ENCODE assay signal across 14 mouse cellular contexts in genomic region chr3:53376864-53377447, GRCm38 (mm10).
DNase-seq lines count a peak whose midpoint lies in the region; ATAC-seq and TF ChIP-seq lines count a peak whose summit lies in the region.
"Had no signal": no experiment of that assay in that cellular context is flagged by ENCODE, and none has a peak within 500 bp of the region (broad histone marks: within the 10 kb centered on the region; RNA-seq: fewer than 3 reads in every experiment).

No protein-coding gene starts in this region.

- peak; percentile 70 for ATAC-seq in forebrain, embryonic 15.5 days (replicated peaks)
- no peak for ATAC-seq in forebrain, embryonic 11.5 days (replicated peaks; ENCODE audit: low FRiP score)
- no peak for ATAC-seq in monocyte, adult 5-6 weeks (replicated peaks; ENCODE audit: insufficient number of reproducible peaks, low FRiP score, low TSS enrichment, poor library complexity, severe bottlenecking)
- no peak for ATAC-seq in liver, embryonic 12.5 days

- H3K27ac ChIP-seq in forebrain, embryonic 15.5 days (replicated peaks): peak overlapping the region; percentile 46; the same call in 1 of the 2 replicates
- no peak overlapping the region for H3K27ac ChIP-seq in forebrain, embryonic 11.5 days (ENCODE audit: low read depth, low read length)
- peak overlapping the region; percentile 8; the same call in 1 of the 2 replicates for H3K27ac ChIP-seq in olfactory bulb, adult 2 months (ENCODE audit: insufficient read depth, low read depth, low read length)
- H3K27ac ChIP-seq in liver, embryonic 12.5 days: no peak overlapping the region
- H3K27ac ChIP-seq: embryonic facial prominence, embryonic 12.5 days; kidney, postnatal 0 days; stomach, embryonic 15.5 days had no signal

- H3K27me3 ChIP-seq in forebrain, embryonic 15.5 days: no peaks in the 10 kb centered on the region
- no peaks in the 10 kb centered on the region for H3K27me3 ChIP-seq in forebrain, embryonic 11.5 days (ENCODE audit: control insufficient read depth, insufficient read depth, low read length)
- no peaks in the 10 kb centered on the region for H3K27me3 ChIP-seq in liver, embryonic 12.5 days (replicated peaks)
- H3K27me3 ChIP-seq: embryonic facial prominence, embryonic 12.5 days; stomach, embryonic 15.5 days had no signal

- H3K36me3 ChIP-seq in forebrain, embryonic 15.5 days: no peaks in the 10 kb centered on the region
- H3K36me3 ChIP-seq in forebrain, embryonic 11.5 days (ENCODE audit: control insufficient read depth, insufficient read depth, low read length): no peaks in the 10 kb centered on the region
- H3K36me3 ChIP-seq in liver, embryonic 12.5 days: no peaks in the 10 kb centered on the region
- H3K36me3 ChIP-seq: embryonic facial prominence, embryonic 12.5 days; stomach, embryonic 15.5 days had no signal

- no peaks in the 10 kb centered on the region for H3K9me3 ChIP-seq in forebrain, embryonic 15.5 days
- no peaks in the 10 kb centered on the region for H3K9me3 ChIP-seq in forebrain, embryonic 11.5 days (ENCODE audit: control insufficient read depth, low read length)
- no peaks in the 10 kb centered on the region for H3K9me3 ChIP-seq in liver, embryonic 12.5 days (replicated peaks)
- H3K9me3 ChIP-seq: embryonic facial prominence, embryonic 12.5 days; stomach, embryonic 15.5 days had no signal

- no peak overlapping the region for H3K4me3 ChIP-seq in forebrain, embryonic 15.5 days
- no peak overlapping the region for H3K4me3 ChIP-seq in forebrain, embryonic 11.5 days (ENCODE audit: low read depth, low read length)
- no peak overlapping the region for H3K4me3 ChIP-seq in olfactory bulb, adult 2 months (ENCODE audit: insufficient read depth, low read depth, low read length)
- H3K4me3 ChIP-seq in liver, embryonic 12.5 days: no peak overlapping the region
- H3K4me3 ChIP-seq: embryonic facial prominence, embryonic 12.5 days; stomach, embryonic 15.5 days had no signal

- no peak for DNase-seq in forebrain, embryonic 11.5 days (ENCODE audit: low spot score)
- peak; percentile 80 for DNase-seq in brain, embryonic 14.5 days (ENCODE audit: low read depth)
- DNase-seq in layer of hippocampus, postnatal 10 days (ENCODE audit: low spot score in 2 of 2): peak; percentile 29 to 46
- no peak for DNase-seq in cerebellum, postnatal 25 days
- DNase-seq: cerebellum, adult 11-12 months; gastrocnemius, postnatal 14 days; lung, adult 2 months had no signal

- TF ChIP-seq CTCF in brain, embryonic 14.5 days (IDR thresholded peaks at IDR 0.05; ENCODE audit: borderline replicate concordance, extremely low read depth, insufficient read depth, insufficient read length): no peak
- TF ChIP-seq CTCF in olfactory bulb, adult 2 months (IDR thresholded peaks at IDR 0.05; ENCODE audit: insufficient read depth, low read depth, low read length): no peak

- WGBS in forebrain, embryonic 15.5 days: 65% methylated on average over 3 of the region's 3 CpGs
- WGBS in forebrain, embryonic 11.5 days: 83% methylated on average over 3 of the region's 3 CpGs
- WGBS in olfactory bulb, adult 2 months: 78% methylated on average over 3 of the region's 3 CpGs
- WGBS in liver, embryonic 12.5 days (ENCODE audit: insufficient replicate concordance): 61% methylated on average over 3 of the region's 3 CpGs

- no peak overlapping the region for H3K9ac ChIP-seq in forebrain, embryonic 15.5 days (replicated peaks)
- no peak overlapping the region for H3K9ac ChIP-seq in forebrain, embryonic 11.5 days (ENCODE audit: low read length)
- no peak overlapping the region for H3K9ac ChIP-seq in liver, embryonic 12.5 days
- H3K9ac ChIP-seq: embryonic facial prominence, embryonic 12.5 days; stomach, embryonic 15.5 days had no signal

- TF ChIP-seq POLR2A in brain, embryonic 14.5 days (IDR thresholded peaks at IDR 0.05; ENCODE audit: borderline replicate concordance, extremely low read depth, insufficient read depth, insufficient read length, poor library complexity, severe bottlenecking): no peak
- no peak for TF ChIP-seq POLR2A in olfactory bulb, adult 2 months (IDR thresholded peaks at IDR 0.05; ENCODE audit: insufficient read depth, low read depth, low read length)

- peaks cover 25% of the 10 kb centered on the region for H3K4me1 ChIP-seq in forebrain, embryonic 15.5 days
- H3K4me1 ChIP-seq in forebrain, embryonic 11.5 days (replicated peaks; ENCODE audit: control insufficient read depth, insufficient read depth, low read length): no peaks in the 10 kb centered on the region
- peaks cover 14% of the 10 kb centered on the region for H3K4me1 ChIP-seq in olfactory bulb, adult 2 months (ENCODE audit: control insufficient read depth, insufficient read depth, low read length)
- H3K4me1 ChIP-seq in liver, embryonic 12.5 days: no peaks in the 10 kb centered on the region
- H3K4me1 ChIP-seq: stomach, embryonic 15.5 days had no signal

- H3K4me2 ChIP-seq in forebrain, embryonic 15.5 days (replicated peaks): no peak overlapping the region
- no peak overlapping the region for H3K4me2 ChIP-seq in forebrain, embryonic 11.5 days (ENCODE audit: low read depth, low read length, severe bottlenecking)
- no peak overlapping the region for H3K4me2 ChIP-seq in liver, embryonic 12.5 days
- H3K4me2 ChIP-seq: embryonic facial prominence, embryonic 12.5 days; stomach, embryonic 15.5 days had no signal

Comparison
In these comparisons a context has a peak if more than half of its experiments do, and no peak if none do; other contexts are left out.
1. H3K27ac ChIP-seq: peak in forebrain, embryonic 15.5 days (single experiment) and olfactory bulb, adult 2 months (single experiment); none in forebrain, embryonic 11.5 days (single experiment) and liver, embryonic 12.5 days (single experiment).
2. DNase-seq: peak in brain, embryonic 14.5 days (single experiment) and layer of hippocampus, postnatal 10 days (2 of 2); none in forebrain, embryonic 11.5 days (single experiment) and cerebellum, postnatal 25 days (0 of 2).